8 mouse cellular contexts compared by ENCODE assay signal in genomic region chr5:43948748-43949275, GRCm38 (mm10). TPM values are rescaled to one million over a fixed set of nuclear protein-coding genes. Genes with fewer than 3 reads are reported as not detected.
A peak's percentile ranks its signal among the peaks of the same experiment; 100 is the strongest.
DNase-seq lines count a peak whose midpoint lies in the region; ATAC-seq lines count a peak whose summit lies in the region.

No protein-coding gene starts in this region.

- H3K4me3 ChIP-seq in embryonic facial prominence, embryonic 13.5 days = peak overlapping the region; percentile 35
- H3K4me3 ChIP-seq in stomach, embryonic 15.5 days (replicated peaks) = peak overlapping the region; percentile 22

- H3K9me3 ChIP-seq in embryonic facial prominence, embryonic 13.5 days = no peaks in the 10 kb centered on the region
- no peaks in the 10 kb centered on the region for H3K9me3 ChIP-seq in stomach, embryonic 15.5 days

- no peaks in the 10 kb centered on the region for H3K36me3 ChIP-seq in embryonic facial prominence, embryonic 13.5 days
- no peaks in the 10 kb centered on the region for H3K36me3 ChIP-seq in stomach, embryonic 15.5 days

- 6% methylated on average over 8 of the region's 8 CpGs for WGBS in embryonic facial prominence, embryonic 13.5 days
- 2% methylated on average over 8 of the region's 8 CpGs for WGBS in stomach, embryonic 15.5 days

- DNase-seq in thymus, adult 18-20 months = peak; percentile 24 to 28
- DNase-seq in thymus, postnatal 0 days (ENCODE audit: low spot score) = no peak
- peak; percentile 45 to 56 for DNase-seq in heart, postnatal 10 days
- DNase-seq in kidney, postnatal 25 days = peak; percentile 9 to 40
- no peak for DNase-seq in c-Kit-positive CD71-positive TER-119-positive erythroid progenitor cells, embryonic 14.5 days (ENCODE audit: low spot score)

- peak overlapping the region; percentile 56 for H3K27ac ChIP-seq in embryonic facial prominence, embryonic 13.5 days
- peak overlapping the region; percentile 96 for H3K27ac ChIP-seq in stomach, embryonic 15.5 days

- H3K27me3 ChIP-seq in embryonic facial prominence, embryonic 13.5 days = 0 out of 2 replicates have a peak, but pooled peaks cover 4% of the 10 kb centered on the region
- H3K27me3 ChIP-seq in stomach, embryonic 15.5 days (replicated peaks) = no peaks in the 10 kb centered on the region

- intact Hi-C loops in heart, postnatal 10 days (cut with DNase I) = no loop called here

- no peak overlapping the region for H3K9ac ChIP-seq in embryonic facial prominence, embryonic 13.5 days
- H3K9ac ChIP-seq in stomach, embryonic 15.5 days = no peak overlapping the region

- H3K4me2 ChIP-seq in embryonic facial prominence, embryonic 13.5 days = peak overlapping the region; percentile 65
- peak overlapping the region; percentile 53 for H3K4me2 ChIP-seq in stomach, embryonic 15.5 days

- ATAC-seq in embryonic facial prominence, embryonic 13.5 days (ENCODE audit: insufficient number of reproducible peaks, insufficient read depth, low FRiP score, low TSS enrichment, low read depth) = no peak
- ATAC-seq in megakaryocyte, adult 5-6 weeks (ENCODE audit: poor library complexity, severe bottlenecking) = peak; percentile 20; the same call in 1 of the 2 replicates
- peak; percentile 43; the same call in 1 of the 2 replicates for ATAC-seq in stomach, embryonic 15.5 days (ENCODE audit: insufficient read depth, low FRiP score, low read depth)

- peaks cover 15% of the 10 kb centered on the region for H3K4me1 ChIP-seq in embryonic facial prominence, embryonic 13.5 days
- peaks cover 4% of the 10 kb centered on the region; the same call in 1 of the 2 replicates for H3K4me1 ChIP-seq in stomach, embryonic 15.5 days

RNA-seq across cellular contexts. Expression of gene Fgfbp1, which starts 32.8 kb away (rescaled TPM):
- polyA plus RNA-seq in thymus, postnatal 0 days (2015; fragmentation: Nextera tagmentation; extraction: Ambion mirVana) = 5.0 and 7.2 TPM in 2 replicates
- polyA plus RNA-seq in embryonic facial prominence, embryonic 13.5 days (2015; fragmentation: Nextera tagmentation; extraction: Ambion mirVana) = 13.5 and 14.0 TPM in 2 replicates
- total RNA-seq in heart, postnatal 10 days (2021) = under 1 TPM; 0.45 TPM
- not detected in 2 replicates for total RNA-seq in megakaryocyte, adult 5-6 weeks (2015)
- total RNA-seq in megakaryocyte, adult 5-6 weeks (2017) = not detected in 2 replicates
- 45.5 and 69.6 TPM in 2 replicates for polyA plus RNA-seq in stomach, embryonic 15.5 days (2015; fragmentation: Nextera tagmentation; extraction: Ambion mirVana)

RNA-seq across cellular contexts. Expression of gene Gm7879, which starts 35.9 kb away (rescaled TPM):
- 0.53 and 0.73 TPM in 2 replicates for polyA plus RNA-seq in thymus, postnatal 0 days (2015; fragmentation: Nextera tagmentation; extraction: Ambion mirVana)
- not detected in 2 replicates for polyA plus RNA-seq in embryonic facial prominence, embryonic 13.5 days (2015; fragmentation: Nextera tagmentation; extraction: Ambion mirVana)
- 10 to 100 TPM in 1 of 2 experiments, 1 to 10 TPM in 1; 8.9 to 10.7 TPM for total RNA-seq in heart, postnatal 10 days (2021)
- 2.4 and 5.7 TPM in 2 replicates for total RNA-seq in megakaryocyte, adult 5-6 weeks (2015)
- 1.7 and 3.1 TPM in 2 replicates for total RNA-seq in megakaryocyte, adult 5-6 weeks (2017)
- polyA plus RNA-seq in stomach, embryonic 15.5 days (2015; fragmentation: Nextera tagmentation; extraction: Ambion mirVana) = 0.54 and 3.7 TPM in 2 replicates

Comparison
In these comparisons a context has a peak if more than half of its experiments do, and no peak if none do; other contexts are left out.
1. DNase-seq: peak in thymus, adult 18-20 months (2 of 2), heart, postnatal 10 days (2 of 2) and kidney, postnatal 25 days (2 of 2); none in thymus, postnatal 0 days (single experiment) and c-Kit-positive CD71-positive TER-119-positive erythroid progenitor cells, embryonic 14.5 days (single experiment).